Mouse (Mus musculus): Measurements from ENCODE around the gene Cd4.

DNA sequence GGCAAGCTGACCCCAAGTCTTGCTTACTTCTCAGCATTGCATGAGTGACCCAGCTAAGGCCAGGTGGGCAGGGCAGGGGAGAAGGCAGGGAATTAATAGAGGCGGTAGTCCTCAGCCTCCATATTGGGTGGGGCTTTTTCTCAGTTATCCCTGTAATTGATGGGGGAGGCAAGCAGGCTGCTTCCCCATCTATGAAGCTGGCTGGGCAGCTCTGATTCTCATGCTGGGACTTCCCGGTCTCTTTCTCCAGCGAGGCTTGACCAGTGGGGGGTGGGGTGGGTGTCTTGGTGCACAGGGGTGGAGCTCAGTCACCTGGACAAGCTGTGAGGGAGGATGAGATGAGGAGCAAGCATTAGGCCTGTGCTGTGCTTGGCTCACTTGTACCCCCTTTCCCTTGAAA, 26.2 kb downstream of the Cd4 start:
- no peak for TF ChIP-seq POLR2A (IDR thresholded peaks at IDR 0.05; ENCODE audit: insufficient read length, low read depth)
- TF ChIP-seq MYOG (IDR thresholded peaks at IDR 0.05; ENCODE audit: control insufficient read depth in 1 of 3, insufficient read depth in 1 of 3, insufficient read length in 2 of 3, low read depth in 2 of 3), result no peak
- no peak for TF ChIP-seq USF1 (IDR thresholded peaks at IDR 0.05; ENCODE audit: low read depth)

Measured in myocyte (in vitro differentiated cells).